Mouse (Mus musculus): ENCODE results near the gene Pds5a.
"Not testable (repeated sequence)": the region's sequence is repeated elsewhere in the genome, so short reads cannot be mapped to it uniquely, and the experiment has no call there.

The Pds5a gene

GRCm38 (mm10) chr5:65697836-65698758, at the start of gene Pds5a:
TSS of gene Pds5a (minus strand) at chr5:65698273.
- peak; percentile 86 to 90 for DNase-seq

- DNase-seq = no peak
Observed at GRCm38 (mm10) chr5:65746908-65747307, 48.8 kb upstream of the Pds5a start.

GRCm38 (mm10) chr5:65739366-65739765, 41.3 kb upstream of the Pds5a start:
- DNase-seq = no peak

GRCm38 (mm10) chr5:65735601-65736000, 37.5 kb upstream of the Pds5a start:
- DNase-seq = no peak

- no peak for DNase-seq
Observed at GRCm38 (mm10) chr5:65731173-65732007, 33.3 kb upstream of the Pds5a start.

- DNase-seq = peak; percentile 69 to 71
Observed at GRCm38 (mm10) chr5:65724311-65725054, 26.4 kb upstream of the Pds5a start.

GRCm38 (mm10) chr5:65718368-65718767, 20.3 kb upstream of the Pds5a start:
- no peak for DNase-seq

- not testable (repeated sequence) for DNase-seq
Observed at GRCm38 (mm10) chr5:65717903-65718211, 19.8 kb upstream of the Pds5a start.

- DNase-seq = no peak
Observed at GRCm38 (mm10) chr5:65717063-65717902, 19.2 kb upstream of the Pds5a start.

GRCm38 (mm10) chr5:65715084-65715483, 17.0 kb upstream of the Pds5a start:
- DNase-seq = no peak

- no peak for DNase-seq
Observed at GRCm38 (mm10) chr5:65711463-65711862, 13.4 kb upstream of the Pds5a start.

- DNase-seq = no peak
Observed at GRCm38 (mm10) chr5:65710267-65710666, 12.2 kb upstream of the Pds5a start.

- no peak for DNase-seq
Observed at GRCm38 (mm10) chr5:65706979-65707378, 8.9 kb upstream of the Pds5a start.

GRCm38 (mm10) chr5:65706171-65706570, 8.1 kb upstream of the Pds5a start:
- DNase-seq = no peak

- no peak for DNase-seq
Observed at GRCm38 (mm10) chr5:65704765-65705678, 6.9 kb upstream of the Pds5a start.

GRCm38 (mm10) chr5:65703261-65703660, 5.2 kb upstream of the Pds5a start:
- no peak for DNase-seq

- DNase-seq = no peak
Observed at GRCm38 (mm10) chr5:65700102-65700501, 2.0 kb upstream of the Pds5a start.

GRCm38 (mm10) chr5:65699146-65699545, 1.1 kb upstream of the Pds5a start:
- DNase-seq = no peak

- DNase-seq = no peak
Observed at GRCm38 (mm10) chr5:65698759-65699136, 675 bp upstream of the Pds5a start.

- peak in 1 of 2 experiments; percentile 79 for DNase-seq
Observed at GRCm38 (mm10) chr5:65697486-65697835, 612 bp downstream of the Pds5a start.
